Mouse (Mus musculus): ENCODE results near the gene Slc25a11.

DNA sequence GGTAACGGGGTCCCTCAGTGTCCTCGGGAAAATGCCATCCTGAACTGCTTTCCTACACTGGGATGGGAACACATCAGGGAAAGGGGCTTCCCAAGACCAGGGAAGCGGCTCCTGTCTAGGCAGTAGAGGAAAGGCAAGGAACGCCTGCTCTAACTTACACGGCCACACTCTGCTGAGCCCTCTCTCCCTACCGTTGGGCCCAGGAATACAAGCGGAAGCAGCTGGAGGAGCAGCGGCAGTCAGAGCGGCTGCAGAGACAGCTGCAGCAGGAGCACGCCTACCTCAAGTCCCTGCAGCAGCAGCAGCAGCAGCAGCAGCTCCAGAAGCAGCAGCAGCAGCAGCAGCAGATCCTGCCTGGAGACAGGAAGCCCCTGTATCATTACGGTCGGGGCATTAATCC, 40.6 kb downstream of the Slc25a11 start:
- TF ChIP-seq POLR2A (IDR thresholded peaks at IDR 0.05; ENCODE audit: borderline replicate concordance, insufficient read depth, low read length) = no peak
- TF ChIP-seq CTCF (IDR thresholded peaks at IDR 0.05; ENCODE audit: borderline replicate concordance, insufficient read depth, low read depth, low read length) = no peak
